Mouse (Mus musculus) forebrain, embryonic 10.5 days (tissue): ENCODE results near the gene Lrp6. TPM values are rescaled to one million over a fixed set of nuclear protein-coding genes. Genes with fewer than 3 reads are reported as not detected.

Experiments used
- DNase-seq: peaks from one replicate; pipeline ENCODE4 v3.0.0-alpha.2; 2017; ENCODE audit warnings: low spot score; ENCODE audit errors: extremely low spot score
- H3K27ac ChIP-seq: fragments of 300-500 bp; sonication (generic); 2 replicates; pipeline ENCODE4 v1.5.1; 2016; ENCODE audit warnings: mild to moderate bottlenecking
- H3K27me3 ChIP-seq: fragments of 300-500 bp; sonication (generic); 2 replicates; pipeline ENCODE4 v1.6.1; 2016; ENCODE audit warnings: mild to moderate bottlenecking; ENCODE audit not compliant: poor library complexity, severe bottlenecking
- H3K36me3 ChIP-seq: fragments of 300-500 bp; sonication (generic); replicated peaks from 2 replicates; pipeline ENCODE4 v1.6.1; 2016; ENCODE audit warnings: mild to moderate bottlenecking, moderate library complexity
- H3K4me1 ChIP-seq: fragments of 300-500 bp; sonication (generic); 2 replicates; pipeline ENCODE4 v1.6.1; 2016
- H3K4me3 ChIP-seq: fragments of 300-500 bp; sonication (generic); 2 replicates; pipeline ENCODE4 v1.5.1; 2016; ENCODE audit warnings: mild to moderate bottlenecking, moderate library complexity
- H3K9me3 ChIP-seq: fragments of 300-500 bp; sonication (generic); 2 replicates; pipeline ENCODE4 v1.6.1; 2016; ENCODE audit warnings: mild to moderate bottlenecking, moderate library complexity
- WGBS: fragments of 180-500 bp; shearing (Covaris S2); methylation state at CpG from one replicate; pipeline ENCODE4 v1.1.7; 2016; 5-methylcytosine and 5-hydroxymethylcytosine counted together
- polyA plus RNA-seq: library from polyadenylated mRNA; unstranded; fragments of >200 nt; fragmentation: Nextera tagmentation; extraction: Ambion mirVana; gene quantifications from 2 replicates; pipeline ENCODE4 v1.2.1, GENCODE M21; 2016

Lrp6 gene
- polyA plus RNA-seq: 25.4 and 25.9 TPM in 2 replicates

- under 1% methylated on average over 88 of the region's 99 CpGs for WGBS
- H3K4me1 ChIP-seq: peaks cover 38% of the 10 kb centered on the region
- H3K9me3 ChIP-seq: peaks cover 6% of the 10 kb centered on the region
- H3K27me3 ChIP-seq: no peaks in the 10 kb centered on the region
- H3K4me3 ChIP-seq: peak within 1 kb of the TSS; percentile 96
- H3K27ac ChIP-seq: peak within 1 kb of the TSS; percentile 100
- DNase-seq: peak; percentile 85
- H3K36me3 ChIP-seq: peaks cover 4% of the 10 kb centered on the region
Observed at GRCm38 (mm10) chr6:134566818-134567485, at the start of gene Lrp6. Gene Lrp6 (minus strand): TSS chr6:134566965.

- Histone ChIP-seq H3K27me3 (no peaks in the 10 kb centered on the region), H3K4me1 (peaks cover 10% of the 10 kb centered on the region; the same call in 1 of the 2 replicates), H3K4me3 (no peak overlapping the region), H3K9me3 (no peaks in the 10 kb centered on the region), H3K27ac (no peak overlapping the region), H3K36me3 (no peaks in the 10 kb centered on the region)
- peak; percentile 74 for DNase-seq
- WGBS: 31% methylated on average over 16 of the region's 16 CpGs
Observed at GRCm38 (mm10) chr6:134614723-134615648, 48.2 kb upstream of the Lrp6 start.

DNA sequence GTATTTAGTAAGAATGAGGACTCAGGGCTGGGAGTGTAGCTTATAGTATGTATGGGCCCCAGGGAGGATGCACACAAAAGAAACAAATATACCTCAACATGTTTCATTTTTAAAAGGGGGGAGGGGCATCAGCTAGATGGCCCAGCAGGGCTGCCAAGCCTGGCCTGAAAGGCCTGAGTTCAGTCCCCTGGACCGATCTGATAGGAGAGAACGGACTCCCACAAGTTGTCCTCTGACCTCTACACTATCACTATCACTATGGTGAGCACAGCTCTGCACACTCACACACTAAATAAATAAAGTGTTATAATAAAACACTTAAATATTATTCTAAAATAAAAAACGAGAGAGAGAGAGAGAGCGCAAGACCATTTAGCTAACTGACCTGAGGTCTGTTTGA is 47.6 kb upstream of the Lrp6 start:
- WGBS: 91% methylated on average over 4 of the region's 4 CpGs
- H3K4me3 ChIP-seq: no peak overlapping the region
- H3K27ac ChIP-seq: no peak overlapping the region
- DNase-seq: no peak
- H3K36me3 ChIP-seq: no peaks in the 10 kb centered on the region
- H3K27me3 ChIP-seq: no peaks in the 10 kb centered on the region
- peaks cover 10% of the 10 kb centered on the region; the same call in 1 of the 2 replicates for H3K4me1 ChIP-seq
- H3K9me3 ChIP-seq: no peaks in the 10 kb centered on the region

DNA sequence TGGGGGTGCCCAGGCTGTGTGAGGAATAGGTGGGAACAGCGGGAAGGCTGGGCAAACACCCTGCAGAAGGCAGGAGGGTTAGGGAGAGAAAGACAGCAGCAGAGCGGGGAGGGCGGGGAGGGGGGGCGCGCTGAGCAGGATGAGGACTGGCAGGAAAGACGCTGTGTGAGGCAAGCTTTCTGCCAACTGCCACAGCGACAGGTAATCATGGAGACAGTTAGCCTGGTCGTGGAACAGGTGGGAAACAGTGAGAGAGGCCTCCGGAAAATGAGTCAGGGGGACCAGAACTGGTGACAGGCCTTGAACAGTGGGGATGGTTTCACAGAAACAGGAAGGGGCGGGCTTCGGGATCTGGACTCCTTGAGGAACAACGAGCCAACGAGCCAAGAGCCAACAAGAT is 45.1 kb upstream of the Lrp6 start:
- H3K36me3 ChIP-seq: no peaks in the 10 kb centered on the region
- 81% methylated on average over 13 of the region's 13 CpGs for WGBS

DNA sequence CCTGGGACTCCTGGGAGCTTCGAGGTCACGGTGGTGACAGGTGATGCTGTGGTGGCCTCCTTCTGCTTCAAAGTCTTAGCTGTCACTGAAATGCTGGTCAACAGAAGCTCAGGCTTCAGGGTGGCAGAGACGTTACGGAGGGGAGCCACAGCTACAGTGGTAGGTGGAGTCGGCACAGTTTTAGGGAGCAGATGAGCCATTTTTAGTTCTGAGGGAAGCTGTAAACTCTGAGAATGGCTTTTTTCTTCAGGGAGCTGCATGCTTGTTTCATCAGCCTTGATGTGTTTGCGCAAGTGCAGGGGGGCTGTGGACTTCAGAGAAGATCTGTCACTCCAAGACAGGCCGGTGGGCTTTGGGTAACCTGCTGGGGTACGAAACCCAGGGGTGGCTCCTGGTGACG is 43.6 kb upstream of the Lrp6 start:
- H3K36me3 ChIP-seq: no peaks in the 10 kb centered on the region
- no peaks in the 10 kb centered on the region for H3K27me3 ChIP-seq
- no peak for DNase-seq
- H3K9me3 ChIP-seq: no peaks in the 10 kb centered on the region
- H3K4me1 ChIP-seq: peaks cover 25% of the 10 kb centered on the region
- no peak overlapping the region for H3K4me3 ChIP-seq
- WGBS: 92% methylated on average over 9 of the region's 9 CpGs
- no peak overlapping the region for H3K27ac ChIP-seq

More for the DNA sequence above, 45.1 kb upstream of the Lrp6 start:
- H3K27me3 ChIP-seq: no peaks in the 10 kb centered on the region
- peaks cover 16% of the 10 kb centered on the region for H3K4me1 ChIP-seq
- no peaks in the 10 kb centered on the region for H3K9me3 ChIP-seq
- no peak for DNase-seq
- no peak overlapping the region for H3K4me3 ChIP-seq
- H3K27ac ChIP-seq: no peak overlapping the region

GRCm38 (mm10) chr6:134606949-134607746 is 40.4 kb upstream of the Lrp6 start:
- peaks cover 28% of the 10 kb centered on the region for H3K4me1 ChIP-seq
- DNase-seq: no peak
- H3K27ac ChIP-seq: no peak overlapping the region
- H3K9me3 ChIP-seq: no peaks in the 10 kb centered on the region
- H3K27me3 ChIP-seq: no peaks in the 10 kb centered on the region
- H3K36me3 ChIP-seq: no peaks in the 10 kb centered on the region
- no peak overlapping the region for H3K4me3 ChIP-seq
- WGBS: 68% methylated on average over 9 of the region's 9 CpGs

GRCm38 (mm10) chr6:134606540-134606939 is 39.8 kb upstream of the Lrp6 start:
- DNase-seq: no peak
- H3K27ac ChIP-seq: no peak overlapping the region
- 68% methylated on average over 6 of the region's 6 CpGs for WGBS

GRCm38 (mm10) chr6:134605196-134605595 is 38.4 kb upstream of the Lrp6 start:
- WGBS: 85% methylated on average over 3 of the region's 3 CpGs
- peaks cover 30% of the 10 kb centered on the region for H3K4me1 ChIP-seq

More at GRCm38 (mm10) chr6:134606540-134606939, 39.8 kb upstream of the Lrp6 start:
- Histone ChIP-seq H3K9me3 (no peaks in the 10 kb centered on the region), H3K4me3 (no peak overlapping the region), H3K36me3 (no peaks in the 10 kb centered on the region), H3K27me3 (no peaks in the 10 kb centered on the region), H3K4me1 (peaks cover 30% of the 10 kb centered on the region)

DNA sequence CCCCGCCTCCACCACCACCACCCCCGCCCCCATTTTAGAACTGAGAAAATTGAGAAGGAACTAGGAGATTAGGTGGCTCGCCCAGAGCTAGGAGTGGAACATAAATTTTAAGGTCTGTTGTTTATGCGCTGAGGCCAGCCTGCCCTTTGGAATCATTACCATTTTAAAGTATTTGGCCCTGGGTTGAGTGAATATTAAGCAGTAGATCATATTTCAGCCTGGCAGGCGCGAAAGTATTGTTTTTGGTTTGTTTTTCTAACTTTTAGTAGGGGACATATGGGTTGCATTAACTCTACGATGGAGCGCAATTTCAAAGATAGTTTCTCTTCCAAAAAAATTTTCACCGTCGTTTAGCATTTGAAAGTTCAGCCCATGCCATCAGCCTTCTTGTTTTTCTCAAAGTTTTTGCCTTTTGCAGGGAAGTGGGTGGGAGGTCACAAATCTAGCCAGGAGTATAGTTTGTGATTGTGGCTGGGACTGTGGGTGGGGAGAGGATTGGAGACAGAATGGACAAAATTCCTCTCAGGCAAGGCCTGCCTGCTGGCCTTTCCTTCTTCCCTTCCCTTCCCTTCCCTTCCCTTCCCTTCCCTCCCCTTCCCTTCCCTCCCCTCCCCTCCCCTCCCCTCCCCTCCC is 35.7 kb upstream of the Lrp6 start:
- Histone ChIP-seq H3K36me3 (no peaks in the 10 kb centered on the region), H3K27ac (no peak overlapping the region), H3K27me3 (no peaks in the 10 kb centered on the region), H3K4me3 (no peak overlapping the region), H3K9me3 (no peaks in the 10 kb centered on the region), H3K4me1 (peaks cover 30% of the 10 kb centered on the region)
- 51% methylated on average over 10 of the region's 10 CpGs for WGBS
- no peak for DNase-seq

More at GRCm38 (mm10) chr6:134605196-134605595, 38.4 kb upstream of the Lrp6 start:
- no peaks in the 10 kb centered on the region for H3K27me3 ChIP-seq
- H3K36me3 ChIP-seq: no peaks in the 10 kb centered on the region
- H3K4me3 ChIP-seq: no peak overlapping the region
- no peak for DNase-seq
- no peaks in the 10 kb centered on the region for H3K9me3 ChIP-seq
- no peak overlapping the region for H3K27ac ChIP-seq

- 47% methylated on average over 3 of the region's 3 CpGs for WGBS
- Histone ChIP-seq H3K4me3 (no peak overlapping the region), H3K9me3 (no peaks in the 10 kb centered on the region), H3K4me1 (peaks cover 22% of the 10 kb centered on the region), H3K36me3 (no peaks in the 10 kb centered on the region), H3K27ac (no peak overlapping the region; the same call in 1 of the 2 replicates), H3K27me3 (no peaks in the 10 kb centered on the region)
- no peak for DNase-seq
Observed at GRCm38 (mm10) chr6:134601766-134602165, 35.0 kb upstream of the Lrp6 start.

DNA sequence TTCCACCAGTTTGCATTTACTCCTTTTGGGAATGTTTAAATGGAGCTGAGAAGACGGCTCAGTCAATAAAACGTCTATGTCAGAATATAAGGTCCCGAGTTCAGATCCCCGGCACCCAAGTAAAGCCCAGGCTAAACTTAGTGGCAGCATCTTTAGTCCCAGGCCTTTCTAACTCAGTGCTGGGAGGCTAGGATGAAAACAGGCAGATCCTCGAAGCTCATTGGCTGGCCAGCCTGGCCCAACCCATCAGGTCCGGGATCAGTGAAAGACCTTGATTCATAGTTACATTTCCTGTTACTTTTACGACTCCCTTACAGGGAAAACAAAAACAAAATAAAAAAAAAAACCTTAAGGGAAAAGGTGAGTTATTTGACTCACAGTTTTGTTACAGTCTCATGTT is 34.4 kb upstream of the Lrp6 start:
- Histone ChIP-seq H3K4me1 (peaks cover 16% of the 10 kb centered on the region), H3K4me3 (no peak overlapping the region), H3K27me3 (no peaks in the 10 kb centered on the region), H3K36me3 (no peaks in the 10 kb centered on the region), H3K27ac (no peak overlapping the region), H3K9me3 (no peaks in the 10 kb centered on the region)
- 67% methylated on average over 7 of the region's 7 CpGs for WGBS
- DNase-seq: no peak

DNA sequence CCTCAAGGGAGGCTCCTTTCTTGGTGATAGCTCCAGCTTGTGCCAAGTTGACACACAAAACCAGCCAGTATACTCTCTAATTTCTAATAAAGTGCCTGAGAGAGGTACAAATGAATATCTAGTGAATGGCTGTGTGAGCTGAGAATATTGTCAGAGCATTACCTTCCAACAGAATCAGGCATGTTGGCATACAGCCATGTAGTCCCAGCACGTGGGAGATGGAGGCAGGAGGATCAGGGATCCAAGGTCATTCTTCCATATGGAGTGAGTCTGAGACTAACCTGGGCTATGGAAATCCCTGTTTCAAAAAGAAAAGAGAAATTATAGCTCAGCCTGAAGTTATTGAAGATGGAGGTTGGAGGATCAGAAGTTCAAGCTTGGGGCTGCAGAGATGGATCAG is 32.5 kb upstream of the Lrp6 start:
- no peaks in the 10 kb centered on the region for H3K27me3 ChIP-seq
- H3K36me3 ChIP-seq: no peaks in the 10 kb centered on the region
- no peak for DNase-seq
- 93% methylated on average over 1 of the region's 1 CpGs for WGBS
- H3K4me1 ChIP-seq: peaks cover 15% of the 10 kb centered on the region
- no peak overlapping the region for H3K27ac ChIP-seq
- no peaks in the 10 kb centered on the region for H3K9me3 ChIP-seq
- H3K4me3 ChIP-seq: no peak overlapping the region
